Mouse (Mus musculus): ENCODE results near the gene Farsa. TPM values are rescaled to one million over a fixed set of nuclear protein-coding genes. Genes with fewer than 3 reads are reported as not detected.

The Farsa gene
- polyA plus RNA-seq, 1 experiment from 2014 or later = 68.2 TPM

DNA sequence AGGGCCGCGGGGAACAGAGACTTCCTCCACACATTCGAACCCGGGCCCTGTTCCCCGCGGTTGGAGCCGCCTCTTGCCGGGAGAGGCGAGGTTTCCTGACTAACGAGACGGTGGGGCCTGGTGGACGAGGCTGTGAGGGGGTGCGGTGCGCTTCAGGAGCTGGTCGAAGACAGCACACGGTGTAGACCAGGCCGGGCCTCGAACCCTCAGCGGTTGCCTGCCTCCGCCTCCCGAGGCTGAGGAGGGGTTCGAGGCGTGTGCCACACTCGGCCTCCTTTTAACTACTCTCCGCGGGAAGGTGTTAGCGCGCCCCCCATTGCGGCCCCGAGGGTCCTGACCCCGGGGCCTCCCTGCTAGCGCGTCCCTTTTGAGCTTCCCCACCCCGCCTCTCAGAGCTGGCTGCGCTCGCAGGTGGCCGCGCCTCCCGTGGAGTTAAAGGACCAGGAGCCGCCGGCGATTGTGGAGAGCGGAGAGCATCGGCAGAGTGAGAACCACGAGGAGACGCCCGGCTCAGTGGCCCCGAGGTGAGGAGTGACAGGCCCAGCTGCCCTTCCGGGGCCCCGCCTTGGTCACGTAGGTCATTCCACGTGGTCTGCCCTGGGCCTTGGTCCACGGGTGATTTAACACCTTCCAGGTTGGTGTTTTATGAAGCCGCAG lies 15.6 kb downstream of the Farsa start:
- H3K9ac ChIP-seq (ENCODE audit: low read depth, low read length) = peak overlapping the region; percentile 59
- H3K4me3 ChIP-seq (replicated peaks; ENCODE audit: low read depth, low read length) = peak overlapping the region; percentile 51
- no peak for TF ChIP-seq CTCF (IDR thresholded peaks at IDR 0.05; ENCODE audit: low read depth)
- peaks cover 9% of the 10 kb centered on the region for H3K4me1 ChIP-seq (replicated peaks; ENCODE audit: insufficient read depth, low read length)
- no peaks in the 10 kb centered on the region for H3K9me3 ChIP-seq (replicated peaks; ENCODE audit: low read length)
- H3K27me3 ChIP-seq (ENCODE audit: insufficient read depth, low read length) = no peaks in the 10 kb centered on the region
- H3K27ac ChIP-seq = no peak overlapping the region
- peak overlapping the region; percentile 94 for H3K4me2 ChIP-seq (ENCODE audit: low read length)
- H3K36me3 ChIP-seq (ENCODE audit: insufficient read depth, low read length) = peaks cover 23% of the 10 kb centered on the region
- 2% methylated on average over 54 of the region's 54 CpGs for WGBS
- peak; percentile 62 for ATAC-seq (replicated peaks; ENCODE audit: low FRiP score, low read depth)
- peak; percentile 29 for DNase-seq (ENCODE audit: low spot score)

DNA sequence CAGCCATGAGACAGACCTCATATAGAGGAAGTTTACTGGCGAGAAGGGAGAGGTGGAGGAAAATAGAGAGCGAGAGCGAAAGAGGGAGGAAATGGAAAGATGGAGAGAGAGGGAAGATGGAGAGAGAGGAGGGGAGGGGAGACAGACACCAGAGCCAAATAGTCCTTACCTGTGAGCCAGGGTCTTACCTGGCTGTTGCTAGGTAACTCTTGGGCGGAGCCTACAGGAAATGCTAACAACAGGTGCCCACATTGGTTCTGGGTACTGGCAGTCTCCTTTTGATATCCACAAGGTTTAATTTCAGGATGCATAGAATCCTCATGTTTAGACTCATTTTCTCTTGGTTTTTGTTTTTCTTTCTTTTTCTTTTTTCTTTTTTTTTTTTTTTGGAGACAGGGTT lies 16.2 kb downstream of the Farsa start:
- Histone ChIP-seq H3K9me3 (replicated peaks; ENCODE audit: low read length) (no peaks in the 10 kb centered on the region), H3K9ac (ENCODE audit: low read depth, low read length) (no peak overlapping the region), H3K27me3 (ENCODE audit: insufficient read depth, low read length) (no peaks in the 10 kb centered on the region), H3K4me3 (replicated peaks; ENCODE audit: low read depth, low read length) (peak overlapping the region; percentile 51; the same call in 1 of the 2 replicates), H3K27ac (no peak overlapping the region), H3K4me2 (ENCODE audit: low read length) (peak overlapping the region; percentile 94), H3K4me1 (replicated peaks; ENCODE audit: insufficient read depth, low read length) (peaks cover 9% of the 10 kb centered on the region), H3K36me3 (ENCODE audit: insufficient read depth, low read length) (peaks cover 17% of the 10 kb centered on the region)
- no peak for TF ChIP-seq CTCF (IDR thresholded peaks at IDR 0.05; ENCODE audit: low read depth)
- DNase-seq (ENCODE audit: low spot score) = no peak
- no peak for ATAC-seq (replicated peaks; ENCODE audit: low FRiP score, low read depth)
- WGBS = 73% methylated on average over 4 of the region's 4 CpGs

DNA sequence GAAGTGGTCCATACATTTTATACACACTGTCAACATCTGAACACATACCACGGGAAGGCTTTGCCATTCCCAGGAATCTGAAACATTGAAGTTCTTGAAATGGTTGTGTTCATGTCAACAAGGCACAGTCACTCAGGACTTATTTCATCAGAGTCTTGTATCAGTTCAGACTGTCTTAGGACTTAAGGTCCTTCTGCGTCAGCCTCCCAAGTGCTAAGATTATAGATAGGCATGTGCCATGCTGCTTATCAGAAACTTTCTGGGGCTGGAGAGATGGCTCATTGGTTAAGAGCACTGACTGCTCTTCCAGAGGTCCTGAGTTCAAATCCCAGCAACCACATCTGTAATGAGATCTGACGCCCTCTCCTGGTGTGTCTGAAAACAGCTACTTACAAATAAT lies 17.6 kb downstream of the Farsa start:
- TF ChIP-seq CTCF (IDR thresholded peaks at IDR 0.05; ENCODE audit: low read depth) = no peak
- 89% methylated on average over 3 of the region's 3 CpGs for WGBS
- Histone ChIP-seq H3K4me1 (replicated peaks; ENCODE audit: insufficient read depth, low read length) (peaks cover 9% of the 10 kb centered on the region), H3K27ac (no peak overlapping the region), H3K36me3 (ENCODE audit: insufficient read depth, low read length) (0 out of 2 replicates have a peak, but pooled peaks cover 4% of the 10 kb centered on the region), H3K9ac (ENCODE audit: low read depth, low read length) (no peak overlapping the region), H3K9me3 (replicated peaks; ENCODE audit: low read length) (no peaks in the 10 kb centered on the region), H3K27me3 (ENCODE audit: insufficient read depth, low read length) (no peaks in the 10 kb centered on the region), H3K4me3 (replicated peaks; ENCODE audit: low read depth, low read length) (no peak overlapping the region), H3K4me2 (ENCODE audit: low read length) (no peak overlapping the region)
- DNase-seq (ENCODE audit: low spot score) (no peak), ATAC-seq (replicated peaks; ENCODE audit: low FRiP score, low read depth) (no peak)

DNA sequence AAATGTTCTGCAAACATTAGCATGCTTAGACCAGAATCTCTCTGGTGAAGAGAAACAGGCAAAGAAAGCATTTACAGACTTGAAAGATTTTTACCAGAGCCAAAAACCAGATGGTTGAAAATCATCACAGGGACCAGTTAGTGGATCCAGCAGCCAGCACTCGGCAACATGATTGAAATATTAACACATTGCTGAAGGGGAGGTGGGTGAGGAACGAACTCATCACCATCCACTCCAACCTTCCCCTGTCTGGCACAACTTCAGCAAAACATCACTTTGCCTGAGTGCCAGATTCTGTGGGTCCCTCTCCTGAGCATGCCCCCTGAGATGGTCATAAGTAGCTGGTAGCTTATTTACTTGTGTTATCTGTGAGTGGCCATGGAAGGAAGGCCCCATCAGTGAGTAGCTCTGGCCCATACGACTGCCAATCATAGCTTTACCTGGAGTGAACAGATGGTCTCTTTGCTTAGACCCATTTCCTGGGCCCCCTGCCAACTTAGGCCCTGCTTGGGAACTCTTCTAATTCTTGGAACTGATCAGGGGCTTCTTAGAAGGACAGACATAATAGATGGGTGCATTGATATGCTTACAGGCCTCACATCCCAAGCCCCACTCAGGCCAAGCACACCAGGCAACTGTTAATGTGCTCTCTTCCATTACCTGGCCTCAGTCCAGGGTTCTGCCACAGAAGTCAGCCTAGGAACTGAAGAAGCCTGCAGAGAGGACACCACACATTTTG lies 20.7 kb downstream of the Farsa start:
- Histone ChIP-seq H3K9ac (ENCODE audit: low read depth, low read length) (no peak overlapping the region), H3K36me3 (ENCODE audit: insufficient read depth, low read length) (no peaks in the 10 kb centered on the region), H3K27ac (no peak overlapping the region), H3K4me3 (replicated peaks; ENCODE audit: low read depth, low read length) (no peak overlapping the region), H3K4me1 (replicated peaks; ENCODE audit: insufficient read depth, low read length) (peaks cover 3% of the 10 kb centered on the region), H3K9me3 (replicated peaks; ENCODE audit: low read length) (no peaks in the 10 kb centered on the region), H3K4me2 (ENCODE audit: low read length) (no peak overlapping the region), H3K27me3 (ENCODE audit: insufficient read depth, low read length) (no peaks in the 10 kb centered on the region)
- 88% methylated on average over 3 of the region's 3 CpGs for WGBS
- ATAC-seq (replicated peaks; ENCODE audit: low FRiP score, low read depth) (no peak), DNase-seq (ENCODE audit: low spot score) (no peak)
- no peak for TF ChIP-seq CTCF (IDR thresholded peaks at IDR 0.05; ENCODE audit: low read depth)

DNA sequence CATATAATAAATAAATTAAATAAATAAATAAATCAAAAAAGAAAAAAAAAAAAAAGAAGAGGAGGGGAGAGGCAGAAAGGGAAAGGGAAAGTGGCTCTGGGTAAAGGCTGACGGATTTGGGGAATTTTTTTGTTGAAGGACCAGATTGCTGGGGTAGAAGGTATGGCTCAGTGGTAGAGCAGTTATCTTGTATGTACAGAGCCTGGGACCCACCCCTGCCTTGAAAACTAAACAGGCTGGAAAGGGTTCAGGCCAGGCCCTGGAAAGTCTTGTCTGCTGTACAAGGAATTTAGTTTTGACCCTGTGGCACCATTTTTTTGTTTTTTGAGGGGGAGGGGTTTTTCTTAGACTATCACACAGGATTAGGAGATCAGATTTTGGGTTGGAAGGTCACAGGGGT lies 22.1 kb downstream of the Farsa start:
- Histone ChIP-seq H3K9ac (ENCODE audit: low read depth, low read length) (no peak overlapping the region), H3K4me2 (ENCODE audit: low read length) (no peak overlapping the region), H3K36me3 (ENCODE audit: insufficient read depth, low read length) (no peaks in the 10 kb centered on the region), H3K9me3 (replicated peaks; ENCODE audit: low read length) (no peaks in the 10 kb centered on the region), H3K27me3 (ENCODE audit: insufficient read depth, low read length) (no peaks in the 10 kb centered on the region), H3K4me1 (replicated peaks; ENCODE audit: insufficient read depth, low read length) (no peaks in the 10 kb centered on the region), H3K4me3 (replicated peaks; ENCODE audit: low read depth, low read length) (no peak overlapping the region), H3K27ac (no peak overlapping the region)
- no peak for ATAC-seq (replicated peaks; ENCODE audit: low FRiP score, low read depth)
- no peak for DNase-seq (ENCODE audit: low spot score)
- no peak for TF ChIP-seq CTCF (IDR thresholded peaks at IDR 0.05; ENCODE audit: low read depth)
- 84% methylated on average over 1 of the region's 1 CpGs for WGBS

DNA sequence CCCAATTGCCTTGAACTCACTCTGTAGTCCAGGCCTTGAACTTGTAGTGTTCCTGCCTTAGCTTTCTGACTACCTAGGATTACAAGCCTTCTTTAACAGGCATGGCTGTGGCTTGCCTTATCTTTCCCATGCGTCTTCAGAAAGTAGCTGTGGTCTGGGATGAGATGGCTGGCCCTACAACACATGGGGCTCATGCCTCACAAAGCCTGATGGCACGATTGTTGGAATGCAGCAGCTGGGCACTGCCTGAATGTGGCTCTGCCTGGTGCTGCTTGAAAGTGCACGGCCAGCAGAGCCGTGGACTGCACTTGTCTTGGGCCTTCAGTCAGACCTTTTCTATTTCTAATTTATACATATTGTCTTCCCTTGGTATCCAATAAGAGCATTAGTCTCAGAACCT lies 27.9 kb downstream of the Farsa start:
- H3K4me1 ChIP-seq (replicated peaks; ENCODE audit: insufficient read depth, low read length) = no peaks in the 10 kb centered on the region
- no peak overlapping the region for H3K27ac ChIP-seq
- no peak overlapping the region for H3K9ac ChIP-seq (ENCODE audit: low read depth, low read length)
- H3K27me3 ChIP-seq (ENCODE audit: insufficient read depth, low read length) = no peaks in the 10 kb centered on the region
- peaks cover 23% of the 10 kb centered on the region for H3K36me3 ChIP-seq (ENCODE audit: insufficient read depth, low read length)
- ATAC-seq (replicated peaks; ENCODE audit: low FRiP score, low read depth) (no peak), DNase-seq (ENCODE audit: low spot score) (no peak)
- TF ChIP-seq CTCF (IDR thresholded peaks at IDR 0.05; ENCODE audit: low read depth) = no peak
- WGBS = 91% methylated on average over 4 of the region's 4 CpGs
- H3K4me3 ChIP-seq (replicated peaks; ENCODE audit: low read depth, low read length) = no peak overlapping the region
- no peaks in the 10 kb centered on the region for H3K9me3 ChIP-seq (replicated peaks; ENCODE audit: low read length)
- no peak overlapping the region for H3K4me2 ChIP-seq (ENCODE audit: low read length)

Measured in kidney, postnatal 0 days (tissue).